Mouse (Mus musculus) myocyte (in vitro differentiated cells): Measurements from ENCODE around the gene Tnrc6c.

Experiments
- E2F4 ChIP-seq: IDR thresholded peaks from one replicate; pipeline ENCODE4 v1.6.1; 2011; ENCODE audit warnings: mild to moderate bottlenecking, control low read depth, moderate library complexity; ENCODE audit not compliant: insufficient read depth
- MAX ChIP-seq: IDR thresholded peaks from one replicate; pipeline ENCODE4 v1.6.1; 2011; ENCODE audit warnings: low read depth, mild to moderate bottlenecking, control low read depth
- MYOD1 ChIP-seq, 3 experiments: IDR thresholded peaks; one replicate each; pipeline ENCODE4 v1.6.1; 2011; ENCODE audit warnings: control low read depth in 2 of 3, low read depth in 2 of 3, mild to moderate bottlenecking in 2 of 3, moderate library complexity in 1 of 3; ENCODE audit not compliant: insufficient read length in 2 of 3, control insufficient read depth in 1 of 3
- MYOG ChIP-seq, 3 experiments: IDR thresholded peaks; one replicate each; pipeline ENCODE4 v1.6.1; 2011; ENCODE audit warnings: control low read depth in 2 of 3, low read depth in 2 of 3, mild to moderate bottlenecking in 2 of 3; ENCODE audit not compliant: insufficient read length in 2 of 3, control insufficient read depth in 1 of 3, insufficient read depth in 1 of 3
- POLR2A ChIP-seq: IDR thresholded peaks from one replicate; pipeline ENCODE4 v1.6.1; 2011; ENCODE audit warnings: low read depth, mild to moderate bottlenecking, control low read depth, moderate library complexity; ENCODE audit not compliant: insufficient read length
- POLR2AphosphoS2 ChIP-seq: IDR thresholded peaks from one replicate; pipeline ENCODE4 v1.6.1; 2011; ENCODE audit warnings: low read depth, control low read depth; ENCODE audit not compliant: insufficient read length
- REST ChIP-seq: IDR thresholded peaks from one replicate; pipeline ENCODE4 v1.6.1; 2011; ENCODE audit warnings: mild to moderate bottlenecking, control low read depth, moderate library complexity; ENCODE audit not compliant: insufficient read depth, insufficient read length
- USF1 ChIP-seq: IDR thresholded peaks from one replicate; pipeline ENCODE4 v1.6.1; 2011; ENCODE audit warnings: low read depth, mild to moderate bottlenecking, control low read depth, moderate library complexity

GRCm38 (mm10) chr11:117766275-117766674, 112.2 kb downstream of the Tnrc6c start:
- TF ChIP-seq REST (no peak), E2F4 (no peak), POLR2A (no peak), MAX (no peak), MYOD1 (IDR thresholded peaks at IDR 0.05; ENCODE audit: control insufficient read depth in 1 of 3, insufficient read length in 2 of 3, low read depth in 2 of 3) (no peak), USF1 (no peak), POLR2AphosphoS2 (no peak), MYOG (IDR thresholded peaks at IDR 0.05; ENCODE audit: control insufficient read depth in 1 of 3, insufficient read depth in 1 of 3, insufficient read length in 2 of 3, low read depth in 2 of 3) (no peak)
